Mouse (Mus musculus) MEL (cell line): ENCODE measurements around the gene Dpm2. TPM values are rescaled to one million over a fixed set of nuclear protein-coding genes. Genes with fewer than 3 reads are reported as not detected.

ENCODE experiments used
- DNase-seq: peaks from one replicate; pipeline ENCODE4 v3.0.0; 2011; ENCODE audit warnings: low read depth, low spot score
- H3K27ac ChIP-seq: 2 replicates; pipeline ENCODE4 v1.5.1; 2012; ENCODE audit warnings: low read depth, mild to moderate bottlenecking, control low read depth, low read length, moderate library complexity; ENCODE audit not compliant: control insufficient read depth
- H3K27me3 ChIP-seq, 2 experiments: fragments of 150-350 bp in 1 of 2; sonication (generic) in 1 of 2; 2 replicates each; pipeline ENCODE4 v1.6.1; 2012; ENCODE audit warnings: low read length in 2 of 2, mild to moderate bottlenecking in 2 of 2, improper control_type of control experiment in 1 of 2, moderate library complexity in 1 of 2; ENCODE audit not compliant: insufficient read depth in 2 of 2, control insufficient read depth in 1 of 2
- H3K36me3 ChIP-seq, 2 experiments: 2 replicates each; pipeline ENCODE4 v1.6.1; 2012 to 2014; ENCODE audit warnings: low read length in 2 of 2, improper control_type of control experiment in 1 of 2, inconsistent platforms in 1 of 2, mild to moderate bottlenecking in 1 of 2; ENCODE audit not compliant: insufficient read depth in 2 of 2, control insufficient read depth in 1 of 2
- H3K4me1 ChIP-seq, 2 experiments: fragments of 150-350 bp in 1 of 2; sonication (generic) in 1 of 2; 2 replicates each; pipeline ENCODE4 v1.6.1; 2012; ENCODE audit warnings: low read length in 2 of 2, improper control_type of control experiment in 1 of 2, mild to moderate bottlenecking in 1 of 2; ENCODE audit not compliant: insufficient read depth in 2 of 2, control insufficient read depth in 1 of 2
- H3K4me3 ChIP-seq, 2 experiments: fragments of 150-350 bp in 1 of 2; sonication (generic) in 1 of 2; 2 replicates each; pipeline ENCODE4 v1.5.1; 2012; ENCODE audit warnings: low read depth in 2 of 2, low read length in 2 of 2, mild to moderate bottlenecking in 2 of 2, moderate library complexity in 2 of 2, control low read depth in 1 of 2, improper control_type of control experiment in 1 of 2; ENCODE audit not compliant: control insufficient read depth in 1 of 2, insufficient read depth in 1 of 2
- H3K79me2 ChIP-seq: 2 replicates; pipeline ENCODE4 v1.6.1; 2012; ENCODE audit warnings: mild to moderate bottlenecking, low read length, moderate library complexity; ENCODE audit not compliant: control insufficient read depth, poor library complexity, insufficient read depth
- H3K9ac ChIP-seq: 2 replicates; pipeline ENCODE4 v1.6.1; 2012; ENCODE audit warnings: low read depth, mild to moderate bottlenecking, control low read depth, low read length, moderate library complexity; ENCODE audit not compliant: control insufficient read depth, poor library complexity, severe bottlenecking
- H3K9me3 ChIP-seq: fragments of 150-350 bp; sonication (generic); replicated peaks from 2 replicates; pipeline ENCODE4 v1.6.1; 2012; ENCODE audit warnings: mild to moderate bottlenecking, low read length, improper control_type of control experiment, moderate library complexity; ENCODE audit not compliant: insufficient read depth
- CHD1 ChIP-seq: IDR thresholded peaks from 2 replicates; pipeline ENCODE4 v1.6.1; 2012; ENCODE audit warnings: low read depth, mild to moderate bottlenecking, inconsistent platforms, low read length, improper control_type of control experiment
- CTCF ChIP-seq, 3 experiments: IDR thresholded peaks in 2 of 3; conservative IDR thresholded peaks in 1 of 3; 2 replicates each; pipeline ENCODE4 v1.5.1; 2011 to 2012; ENCODE audit warnings: low read length in 3 of 3, low read depth in 2 of 3, mild to moderate bottlenecking in 2 of 3, improper control_type of control experiment in 1 of 3, inconsistent platforms in 1 of 3, mixed read lengths in 1 of 3, moderate library complexity in 1 of 3; ENCODE audit not compliant: control insufficient read depth in 1 of 3, insufficient read depth in 1 of 3, poor library complexity in 1 of 3, severe bottlenecking in 1 of 3
- E2F4 ChIP-seq: IDR thresholded peaks from 2 replicates; pipeline ENCODE4 v1.6.1; 2011; ENCODE audit warnings: low read depth, low read length, improper control_type of control experiment, borderline replicate concordance
- EP300 ChIP-seq, 2 experiments: IDR thresholded peaks; 2 replicates each; pipeline ENCODE4 v1.6.1; 2011; ENCODE audit warnings: improper control_type of control experiment in 2 of 2, low read length in 2 of 2, low read depth in 1 of 2, mild to moderate bottlenecking in 1 of 2
- ETS1 ChIP-seq: IDR thresholded peaks from 2 replicates; pipeline ENCODE4 v1.6.1; 2012; ENCODE audit warnings: low read depth, mild to moderate bottlenecking, inconsistent platforms, low read length, improper control_type of control experiment, moderate library complexity
- GATA1 ChIP-seq: IDR thresholded peaks from 2 replicates; pipeline ENCODE4 v1.6.1; 2011; ENCODE audit warnings: low read depth, low read length, improper control_type of control experiment
- HCFC1 ChIP-seq: IDR thresholded peaks from 2 replicates; pipeline ENCODE4 v1.6.1; 2012; ENCODE audit warnings: low read depth, mild to moderate bottlenecking, inconsistent platforms, low read length, improper control_type of control experiment, moderate library complexity
- JUND ChIP-seq: IDR thresholded peaks from 2 replicates; pipeline ENCODE4 v1.6.1; 2011; ENCODE audit warnings: low read depth, mild to moderate bottlenecking, improper control_type of control experiment, low read length
- MAFK ChIP-seq: IDR thresholded peaks from 2 replicates; pipeline ENCODE4 v1.6.1; 2011; ENCODE audit warnings: low read depth, mild to moderate bottlenecking, low read length, improper control_type of control experiment, borderline replicate concordance
- MAX ChIP-seq: IDR thresholded peaks from 2 replicates; pipeline ENCODE4 v1.6.1; 2011; ENCODE audit warnings: low read length, improper control_type of control experiment
- MAZ ChIP-seq: IDR thresholded peaks from 2 replicates; pipeline ENCODE4 v1.6.1; 2012; ENCODE audit warnings: low read depth, mild to moderate bottlenecking, inconsistent platforms, low read length, improper control_type of control experiment
- MXI1 ChIP-seq: IDR thresholded peaks from 2 replicates; pipeline ENCODE4 v1.6.1; 2011; ENCODE audit warnings: mild to moderate bottlenecking, low read depth, low read length, improper control_type of control experiment
- MYB ChIP-seq: IDR thresholded peaks from 2 replicates; pipeline ENCODE4 v1.6.1; 2011; ENCODE audit warnings: mild to moderate bottlenecking, low read depth, low read length, improper control_type of control experiment
- MYC ChIP-seq: IDR thresholded peaks from 2 replicates; pipeline ENCODE4 v1.6.1; 2011; ENCODE audit warnings: low read depth, mild to moderate bottlenecking, low read length, improper control_type of control experiment, moderate library complexity
- NRF1 ChIP-seq: IDR thresholded peaks from 2 replicates; pipeline ENCODE4 v1.6.1; 2014; ENCODE audit warnings: low read depth, mild to moderate bottlenecking, inconsistent platforms, low read length, improper control_type of control experiment, moderate library complexity; ENCODE audit not compliant: poor library complexity, insufficient read depth, severe bottlenecking
- POLR2A ChIP-seq, 2 experiments: IDR thresholded peaks; 2 replicates each; pipeline ENCODE4 v1.6.1; 2011 to 2012; ENCODE audit warnings: low read length in 2 of 2, mild to moderate bottlenecking in 2 of 2, control low read depth in 1 of 2, improper control_type of control experiment in 1 of 2, low read depth in 1 of 2, moderate library complexity in 1 of 2; ENCODE audit not compliant: control insufficient read depth in 1 of 2, insufficient read depth in 1 of 2, poor library complexity in 1 of 2
- POLR2AphosphoS2 ChIP-seq: IDR thresholded peaks from 2 replicates; pipeline ENCODE4 v1.6.1; 2011; ENCODE audit warnings: low read length, improper control_type of control experiment
- RAD21 ChIP-seq: IDR thresholded peaks from 2 replicates; pipeline ENCODE4 v1.6.1; 2011; ENCODE audit warnings: mild to moderate bottlenecking, low read depth, low read length, improper control_type of control experiment
- RCOR1 ChIP-seq: IDR thresholded peaks from 2 replicates; pipeline ENCODE4 v1.6.1; 2012; ENCODE audit warnings: low read depth, mild to moderate bottlenecking, inconsistent platforms, low read length, improper control_type of control experiment
- SMC3 ChIP-seq: IDR thresholded peaks from 2 replicates; pipeline ENCODE4 v1.6.1; 2011; ENCODE audit warnings: low read depth, low read length, improper control_type of control experiment
- TAL1 ChIP-seq: IDR thresholded peaks from 2 replicates; pipeline ENCODE4 v1.6.1; 2012; ENCODE audit warnings: mild to moderate bottlenecking, inconsistent platforms, low read length, moderate library complexity, mixed read lengths
- TBP ChIP-seq: IDR thresholded peaks from 2 replicates; pipeline ENCODE4 v1.8.0; 2011; ENCODE audit warnings: low read depth, low read length, improper control_type of control experiment
- USF1 ChIP-seq: IDR thresholded peaks from 2 replicates; pipeline ENCODE4 v1.6.1; 2014; ENCODE audit warnings: low read depth, mild to moderate bottlenecking, inconsistent platforms, low read length, improper control_type of control experiment, moderate library complexity
- USF2 ChIP-seq, 2 experiments: IDR thresholded peaks; 2 replicates each; pipeline ENCODE4 v1.6.1; 2011 to 2012; ENCODE audit warnings: improper control_type of control experiment in 2 of 2, low read length in 2 of 2, borderline replicate concordance in 1 of 2, inconsistent platforms in 1 of 2, low read depth in 1 of 2, mild to moderate bottlenecking in 1 of 2; ENCODE audit not compliant: insufficient read depth in 1 of 2
- ZKSCAN1 ChIP-seq: IDR thresholded peaks from 2 replicates; pipeline ENCODE4 v1.6.1; 2012; ENCODE audit warnings: low read depth, mild to moderate bottlenecking, inconsistent platforms, low read length, improper control_type of control experiment, moderate library complexity
- ZMIZ1 ChIP-seq: IDR thresholded peaks from 2 replicates; pipeline ENCODE4 v1.6.1; 2012; ENCODE audit warnings: low read depth, mild to moderate bottlenecking, inconsistent platforms, low read length, improper control_type of control experiment, moderate library complexity
- ZNF384 ChIP-seq: IDR thresholded peaks from 2 replicates; pipeline ENCODE4 v1.6.1; 2012; ENCODE audit warnings: low read depth, mild to moderate bottlenecking, inconsistent platforms, low read length, improper control_type of control experiment
- polyA plus RNA-seq, 2 experiments: library from polyadenylated mRNA; stranded (reverse) in 1 of 2; unstranded in 1 of 2; fragments of >175 nt in 1 of 2; fragments of >200 nt in 1 of 2; gene quantifications; 2 replicates each; pipeline versions ENCODE4 v1.2.1 to v1.2.4; 2012; ENCODE audit warnings: low replicate concordance in 2 of 2, low read depth in 1 of 2; ENCODE audit not compliant: insufficient read length in 2 of 2, insufficient read depth in 1 of 2, missing spikeins in 1 of 2
- total RNA-seq: library from RNA; depleted of rRNA; stranded (reverse); fragments of 300-350 nt; gene quantifications from 2 replicates; pipeline ENCODE4 v1.2.3, GENCODE M21; 2012

The Dpm2 gene
- total and polyA plus RNA-seq, 3 experiments = 45.8 to 109 TPM; not detected in 1

- H3K27ac ChIP-seq = no peak overlapping the region
- H3K27me3 ChIP-seq = no peaks in the 10 kb centered on the region
- no peaks in the 10 kb centered on the region for H3K79me2 ChIP-seq
- H3K4me1 ChIP-seq = peaks cover 0 to 6% of the 10 kb centered on the region in 2 experiments
- no peaks in the 10 kb centered on the region for H3K9me3 ChIP-seq
- H3K36me3 ChIP-seq = peaks cover 0 to 2% of the 10 kb centered on the region in 2 experiments; a peak in 1 of 4 replicates
- H3K4me3 ChIP-seq = no peak overlapping the region
- H3K9ac ChIP-seq = no peak overlapping the region
- TF ChIP-seq MYC = no peak
- no peak for TF ChIP-seq MAZ
- TF ChIP-seq ZNF384 = no peak
- no peak for TF ChIP-seq HCFC1
- no peak for TF ChIP-seq POLR2AphosphoS2
- TF ChIP-seq RAD21 = no peak
- no peak for TF ChIP-seq TBP
- TF ChIP-seq MXI1 = no peak
- no peak for TF ChIP-seq CHD1
- no peak for TF ChIP-seq TAL1
- no peak for TF ChIP-seq USF2 (IDR thresholded peaks at IDR 0.05; ENCODE audit: borderline replicate concordance in 1 of 2, insufficient read depth in 1 of 2, low read depth in 1 of 2, low read length in 2 of 2)
- TF ChIP-seq ZMIZ1 = no peak
- TF ChIP-seq JUND = no peak
- no peak for TF ChIP-seq MYB
- TF ChIP-seq MAFK = no peak
- no peak for DNase-seq
Observed at GRCm38 (mm10) chr2:32601417-32602065, 30.9 kb downstream of the Dpm2 start.

- peak; percentile 49 to 71 (median 51); a peak in 5 of 6 replicates for TF ChIP-seq CTCF (IDR thresholded peaks at IDR 0.05 in 2 of 3, conservative IDR thresholded peaks at IDR 0.05 in 1 of 3; ENCODE audit: control insufficient read depth in 1 of 3, insufficient read depth in 1 of 3, low read depth in 2 of 3, low read length in 3 of 3, poor library complexity in 1 of 3, severe bottlenecking in 1 of 3)
- no peak for TF ChIP-seq EP300 (IDR thresholded peaks at IDR 0.05; ENCODE audit: low read depth in 1 of 2, low read length in 2 of 2)
- TF ChIP-seq MAX = 0 out of 2 replicates have a peak, but pooled peaks have one; percentile 45
- no peak for TF ChIP-seq ETS1
- TF ChIP-seq ZKSCAN1 = no peak
- TF ChIP-seq POLR2AphosphoS2 = no peak
- no peak for TF ChIP-seq POLR2A (IDR thresholded peaks at IDR 0.05; ENCODE audit: control insufficient read depth in 1 of 2, insufficient read depth in 1 of 2, low read depth in 1 of 2, low read length in 2 of 2, poor library complexity in 1 of 2)
- peak; percentile 39 for TF ChIP-seq SMC3
- TF ChIP-seq RCOR1 = no peak
- TF ChIP-seq GATA1 = no peak
- no peak for TF ChIP-seq E2F4
- no peak for TF ChIP-seq USF1
- TF ChIP-seq NRF1 = 0 out of 2 replicates have a peak, but pooled peaks have one; percentile 8
- no peak for TF ChIP-seq MYB
- no peak overlapping the region for H3K27ac ChIP-seq
- H3K9ac ChIP-seq = peak overlapping the region; percentile 14; the same call in 1 of the 2 replicates
- H3K27me3 ChIP-seq = no peaks in the 10 kb centered on the region
- H3K9me3 ChIP-seq = no peaks in the 10 kb centered on the region
- peaks cover 0 to 7% of the 10 kb centered on the region in 2 experiments for H3K4me1 ChIP-seq
- peaks cover 0 to 2% of the 10 kb centered on the region in 2 experiments; a peak in 2 of 4 replicates for H3K36me3 ChIP-seq
- H3K4me3 ChIP-seq = no peak overlapping the region
- peaks cover 2% of the 10 kb centered on the region; the same call in 1 of the 2 replicates for H3K79me2 ChIP-seq
- DNase-seq = peak; percentile 76
Observed at GRCm38 (mm10) chr2:32602600-32603054, 32.0 kb downstream of the Dpm2 start.
